ENCODE assay signal across 18 mouse cellular contexts in the genomic region with DNA sequence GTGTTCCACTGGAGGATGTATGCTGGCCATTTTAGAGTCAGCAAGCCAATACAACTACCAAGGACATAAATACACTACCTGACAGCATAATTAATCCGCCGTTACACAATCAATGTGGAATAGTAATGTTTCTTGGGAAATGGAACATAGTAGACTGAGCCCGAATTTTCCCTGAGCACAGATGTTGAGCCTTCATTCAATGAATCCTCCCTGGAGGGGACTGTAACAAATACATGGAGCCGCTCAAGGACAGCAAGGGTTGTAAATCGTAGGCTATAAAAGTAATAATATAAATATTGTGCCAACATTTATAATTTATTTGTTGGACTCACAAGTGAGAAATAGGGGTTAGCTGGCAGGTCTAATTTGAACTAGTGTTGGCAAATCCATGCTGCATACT.
"Had no signal": no experiment of that assay in that cellular context is flagged by ENCODE, and none has a peak within 500 bp of the region (broad histone marks: within the 10 kb centered on the region; RNA-seq: fewer than 3 reads in every experiment).

No protein-coding gene starts in this region.

- H3K4me1 ChIP-seq: megakaryocyte, embryonic 14.5 days; midbrain, embryonic 13.5 days; midbrain, embryonic 15.5 days had no signal

- H3K27ac ChIP-seq: liver, embryonic 14.5 days; macrophage; midbrain, embryonic 13.5 days; midbrain, embryonic 15.5 days had no signal

- ATAC-seq: midbrain, embryonic 13.5 days; midbrain, embryonic 15.5 days had no signal

- H3K36me3 ChIP-seq: midbrain, embryonic 13.5 days; midbrain, embryonic 15.5 days had no signal

- H3K27me3 ChIP-seq: megakaryocyte, embryonic 14.5 days; midbrain, embryonic 13.5 days; midbrain, embryonic 15.5 days had no signal

- H3K4me3 ChIP-seq: megakaryocyte, embryonic 14.5 days; midbrain, embryonic 13.5 days; midbrain, embryonic 15.5 days had no signal

- H3K9ac ChIP-seq: liver, embryonic 14.5 days; lung, embryonic 14.5 days; midbrain, embryonic 13.5 days; midbrain, embryonic 15.5 days had no signal

- H3K4me2 ChIP-seq: lung, embryonic 14.5 days; midbrain, embryonic 11.5 days; midbrain, embryonic 13.5 days; midbrain, embryonic 15.5 days had no signal

- DNase-seq: lung, adult 18-20 months; lung, embryonic 14.5 days; lung, postnatal 14 days; lung, postnatal 36 days; retina, postnatal 1 day; right cerebral cortex, adult 18-20 months; right cerebral cortex, postnatal 25 days; right cerebral cortex, postnatal 4 days; spleen, adult 18-20 months; thymus, adult 18-20 months; thymus, postnatal 14 days; thymus, postnatal 36 days had no signal

- H3K9me3 ChIP-seq: megakaryocyte, embryonic 14.5 days; midbrain, embryonic 13.5 days; midbrain, embryonic 15.5 days had no signal
